Mouse (Mus musculus): ENCODE measurements around the gene Ylpm1.

- TF ChIP-seq CTCF (IDR thresholded peaks at IDR 0.05; ENCODE audit: low read depth, low read length) = no peak
- no peak for TF ChIP-seq POLR2A (IDR thresholded peaks at IDR 0.05; ENCODE audit: extremely low read depth, insufficient read depth, low read length)
Observed at GRCm38 (mm10) chr12:84950763-84951162, 45.4 kb upstream of the Ylpm1 start.
